In genomic region chr2:149939586-149939985, GRCm38 (mm10) we compare ENCODE assay signal across 21 mouse cellular contexts.
"Had no signal": no experiment of that assay in that cellular context is flagged by ENCODE, and none has a peak within 500 bp of the region (broad histone marks: within the 10 kb centered on the region; RNA-seq: fewer than 3 reads in every experiment).

No protein-coding gene starts in this region.

- H3K27ac ChIP-seq: heart, embryonic 10.5 days; hindbrain, embryonic 10.5 days; hindbrain, embryonic 12.5 days; hindbrain, embryonic 14.5 days; layer of hippocampus, adult 2 months; limb, embryonic 13.5 days; limb, embryonic 15.5 days; liver, embryonic 13.5 days; liver, embryonic 15.5 days had no signal

- H3K9me3 ChIP-seq: heart, embryonic 10.5 days; heart, embryonic 12.5 days; hindbrain, embryonic 10.5 days; hindbrain, embryonic 12.5 days; limb, embryonic 13.5 days; limb, embryonic 15.5 days; liver, embryonic 13.5 days; liver, embryonic 15.5 days had no signal

- H3K9ac ChIP-seq: heart, embryonic 12.5 days; hindbrain, embryonic 12.5 days; hindbrain, embryonic 14.5 days; limb, embryonic 13.5 days; limb, embryonic 15.5 days; liver, embryonic 13.5 days; liver, embryonic 15.5 days; liver, postnatal 0 days had no signal

- H3K4me3 ChIP-seq: heart, embryonic 10.5 days; heart, embryonic 12.5 days; hindbrain, embryonic 10.5 days; hindbrain, embryonic 12.5 days; layer of hippocampus, adult 2 months; limb, embryonic 13.5 days; limb, embryonic 15.5 days; liver, embryonic 13.5 days; liver, embryonic 15.5 days had no signal

- ATAC-seq: hindbrain, embryonic 16.5 days; inflammation-experienced regulatory T-cells, adult 6 months; intestine, postnatal 0 days; liver, postnatal 0 days had no signal

- H3K36me3 ChIP-seq: heart, embryonic 10.5 days; heart, embryonic 12.5 days; hindbrain, embryonic 10.5 days; hindbrain, embryonic 12.5 days; limb, embryonic 13.5 days; limb, embryonic 15.5 days; liver, embryonic 13.5 days; liver, embryonic 15.5 days had no signal

- DNase-seq: gastrocnemius, postnatal 14 days; heart, postnatal 10 days; heart, postnatal 4 days; kidney, postnatal 10 days; kidney, postnatal 4 days; layer of hippocampus, postnatal 36 days; left cerebral cortex, postnatal 4 days; liver, embryonic 13.5 days; liver, postnatal 0 days had no signal

- H3K4me2 ChIP-seq: heart, embryonic 12.5 days; hindbrain, embryonic 12.5 days; hindbrain, embryonic 14.5 days; limb, embryonic 13.5 days; limb, embryonic 15.5 days; liver, embryonic 13.5 days; liver, embryonic 15.5 days had no signal

- H3K27me3 ChIP-seq: heart, embryonic 12.5 days; hindbrain, embryonic 12.5 days; limb, embryonic 13.5 days; limb, embryonic 15.5 days; liver, embryonic 13.5 days; liver, embryonic 15.5 days had no signal

- H3K4me1 ChIP-seq: hindbrain, embryonic 12.5 days; limb, embryonic 15.5 days; liver, embryonic 13.5 days; liver, embryonic 15.5 days had no signal
